ENCODE assay signal across 19 mouse cellular contexts in the genomic region with DNA sequence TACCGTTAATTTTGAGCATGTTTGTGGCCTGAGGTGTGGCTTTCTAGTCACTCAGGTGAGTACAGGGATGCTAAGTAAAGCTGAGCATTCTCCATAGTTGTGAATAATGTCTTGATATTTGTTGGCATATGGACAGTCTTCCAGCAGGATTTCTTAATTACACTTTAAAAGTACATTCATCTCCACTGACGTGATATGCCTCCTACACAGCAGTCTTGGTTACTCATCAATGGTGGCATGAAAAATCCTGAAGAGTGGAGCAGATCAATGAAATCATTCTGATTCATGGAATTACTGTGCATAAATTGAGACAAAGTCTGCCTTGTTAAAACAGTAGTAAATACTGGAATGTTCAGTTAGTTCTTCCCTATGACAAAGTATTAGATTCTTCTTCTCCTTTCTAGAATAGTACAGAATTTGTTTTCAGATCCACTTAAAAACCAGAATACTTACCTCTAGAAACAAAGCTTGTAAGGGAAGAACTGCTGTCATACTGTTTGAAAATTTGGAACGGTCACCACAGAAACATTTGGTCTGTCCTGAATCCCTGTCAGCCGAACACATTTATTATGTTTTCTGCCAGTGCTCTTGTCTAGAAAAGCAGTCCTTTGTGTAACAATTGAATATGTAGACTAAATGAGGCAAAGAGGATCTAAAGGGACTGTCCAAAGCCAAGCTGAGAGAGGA.
"Had no signal": no experiment of that assay in that cellular context is flagged by ENCODE, and none has a peak within 500 bp of the region (broad histone marks: within the 10 kb centered on the region; RNA-seq: fewer than 3 reads in every experiment).

No protein-coding gene starts in this region.

- DNase-seq: kidney, adult 2 months; kidney, postnatal 25 days; layer of hippocampus, postnatal 36 days; liver, postnatal 0 days; lung, embryonic 14.5 days; right cerebral cortex, adult 18-20 months; right cerebral cortex, postnatal 4 days; thymus, postnatal 25 days had no signal

- H3K4me1 ChIP-seq: midbrain, embryonic 12.5 days; midbrain, embryonic 15.5 days; neural tube, embryonic 12.5 days; neural tube, embryonic 15.5 days had no signal

- H3K4me3 ChIP-seq: layer of hippocampus, adult 2 months; left cerebral cortex, adult 2 months; midbrain, embryonic 12.5 days; midbrain, embryonic 15.5 days; neural tube, embryonic 12.5 days; neural tube, embryonic 15.5 days had no signal

- H3K27ac ChIP-seq: kidney, postnatal 0 days; layer of hippocampus, adult 2 months; left cerebral cortex, adult 2 months; liver, embryonic 14.5 days; macrophage; midbrain, embryonic 12.5 days; midbrain, embryonic 15.5 days; neural tube, embryonic 12.5 days; neural tube, embryonic 15.5 days; stomach, postnatal 0 days had no signal

- ATAC-seq: liver, postnatal 0 days; lung, postnatal 0 days; midbrain, embryonic 15.5 days had no signal
